Mouse (Mus musculus) myocyte (in vitro differentiated cells): ENCODE results near the gene Gper1. TPM values are rescaled to one million over a fixed set of nuclear protein-coding genes. Genes with fewer than 3 reads are reported as not detected.

Experiments used
- H3K27me3 ChIP-seq: one replicate; pipeline ENCODE4 v1.6.1; 2011; ENCODE audit not compliant: control insufficient read depth, insufficient read depth, insufficient read length
- H3K36me3 ChIP-seq: one replicate; pipeline ENCODE4 v1.6.1; 2011; ENCODE audit not compliant: control insufficient read depth, insufficient read depth
- H3K4me2 ChIP-seq: one replicate; pipeline ENCODE4 v1.6.1; 2011; ENCODE audit warnings: low read depth, control low read depth
- H3K4me3 ChIP-seq: one replicate; pipeline ENCODE4 v1.5.1; 2011; ENCODE audit warnings: mild to moderate bottlenecking, control low read depth, moderate library complexity
- H3K79me2 ChIP-seq: one replicate; pipeline ENCODE4 v1.6.1; 2011; ENCODE audit not compliant: control insufficient read depth, insufficient read depth
- H3ac ChIP-seq: one replicate; pipeline ENCODE4 v1.6.1; 2011; ENCODE audit not compliant: control insufficient read depth, insufficient read length
- CEBPB ChIP-seq: IDR thresholded peaks from 2 replicates; pipeline ENCODE4 v1.6.1; 2011; ENCODE audit warnings: mild to moderate bottlenecking, moderate library complexity; ENCODE audit not compliant: poor library complexity, insufficient read depth, severe bottlenecking
- E2F4 ChIP-seq: IDR thresholded peaks from one replicate; pipeline ENCODE4 v1.6.1; 2011; ENCODE audit warnings: mild to moderate bottlenecking, control low read depth, moderate library complexity; ENCODE audit not compliant: insufficient read depth
- MAX ChIP-seq: IDR thresholded peaks from one replicate; pipeline ENCODE4 v1.6.1; 2011; ENCODE audit warnings: low read depth, mild to moderate bottlenecking, control low read depth
- MYOD1 ChIP-seq, 3 experiments: IDR thresholded peaks; one replicate each; pipeline ENCODE4 v1.6.1; 2011; ENCODE audit warnings: control low read depth in 2 of 3, low read depth in 2 of 3, mild to moderate bottlenecking in 2 of 3, moderate library complexity in 1 of 3; ENCODE audit not compliant: insufficient read length in 2 of 3, control insufficient read depth in 1 of 3
- MYOG ChIP-seq, 3 experiments: IDR thresholded peaks; one replicate each; pipeline ENCODE4 v1.6.1; 2011; ENCODE audit warnings: control low read depth in 2 of 3, low read depth in 2 of 3, mild to moderate bottlenecking in 2 of 3; ENCODE audit not compliant: insufficient read length in 2 of 3, control insufficient read depth in 1 of 3, insufficient read depth in 1 of 3
- POLR2A ChIP-seq: IDR thresholded peaks from one replicate; pipeline ENCODE4 v1.6.1; 2011; ENCODE audit warnings: low read depth, mild to moderate bottlenecking, control low read depth, moderate library complexity; ENCODE audit not compliant: insufficient read length
- POLR2AphosphoS2 ChIP-seq: IDR thresholded peaks from one replicate; pipeline ENCODE4 v1.6.1; 2011; ENCODE audit warnings: low read depth, control low read depth; ENCODE audit not compliant: insufficient read length
- REST ChIP-seq: IDR thresholded peaks from one replicate; pipeline ENCODE4 v1.6.1; 2011; ENCODE audit warnings: mild to moderate bottlenecking, control low read depth, moderate library complexity; ENCODE audit not compliant: insufficient read depth, insufficient read length
- SRF ChIP-seq: IDR thresholded peaks from one replicate; pipeline ENCODE4 v1.6.1; 2011; ENCODE audit warnings: low read depth; ENCODE audit not compliant: control insufficient read depth, insufficient read length
- TCF12 ChIP-seq: IDR thresholded peaks from one replicate; pipeline ENCODE4 v1.6.1; 2011; ENCODE audit warnings: mild to moderate bottlenecking, control low read depth; ENCODE audit not compliant: poor library complexity, insufficient read depth, severe bottlenecking
- TCF3 ChIP-seq: IDR thresholded peaks from one replicate; pipeline ENCODE4 v1.6.1; 2011; ENCODE audit warnings: low read depth, control low read depth; ENCODE audit not compliant: insufficient read length
- USF1 ChIP-seq: IDR thresholded peaks from one replicate; pipeline ENCODE4 v1.6.1; 2011; ENCODE audit warnings: low read depth, mild to moderate bottlenecking, control low read depth, moderate library complexity
- polyA plus RNA-seq: library from polyadenylated mRNA; unstranded; fragments of >200 nt; fragmentation: generic; extraction: Trizol; gene quantifications from one replicate; pipeline ENCODE4 v1.2.1, GENCODE M21; 2012; ENCODE audit warnings: missing spikeins

The Gper1 gene
- 9.2 TPM for polyA plus RNA-seq

DNA sequence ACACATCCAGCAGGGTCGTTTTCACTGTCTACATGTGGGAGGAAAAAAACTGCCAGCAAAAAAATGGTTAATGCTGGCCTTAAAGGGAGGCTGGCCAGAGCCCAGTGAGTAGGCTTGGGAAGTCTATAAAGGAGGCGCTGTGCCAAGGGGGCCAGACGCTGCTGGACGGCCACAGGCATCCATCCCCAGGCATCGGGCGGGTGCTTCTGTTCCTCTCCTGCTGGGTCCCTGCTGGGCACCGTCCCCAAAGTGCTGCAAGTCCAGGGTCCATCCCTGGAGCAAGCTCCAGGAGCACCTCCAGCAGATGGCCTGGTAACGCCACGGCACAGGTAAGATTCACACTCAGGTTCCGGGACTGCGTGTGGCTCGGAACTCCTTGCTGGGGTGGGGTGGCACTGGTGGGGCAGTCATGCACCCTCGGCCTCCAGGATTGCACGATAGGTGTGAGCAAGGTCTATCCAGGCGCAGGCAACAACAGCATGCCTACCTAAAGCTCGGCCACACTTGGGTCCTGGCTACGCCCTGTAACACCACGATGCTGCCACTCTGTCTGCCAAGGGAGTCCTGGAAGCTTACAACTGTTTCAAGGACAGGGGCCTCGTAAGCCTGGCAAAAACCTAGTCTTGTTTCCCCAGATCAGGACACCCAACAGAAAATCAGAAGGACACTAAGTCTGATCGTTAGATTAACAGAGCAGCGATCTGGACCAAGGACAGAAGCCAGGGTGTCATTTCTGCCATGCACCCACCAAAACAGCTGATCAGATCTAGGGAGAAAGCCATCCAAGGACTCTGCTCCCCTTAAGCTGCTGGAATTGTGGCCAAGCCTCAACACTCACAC, at the start of gene Gper1:
Gene Gper1 (plus strand): TSS at position 126 of the 840 bp plus-strand sequence.
- no peak for TF ChIP-seq SRF
- TF ChIP-seq POLR2AphosphoS2: peak; percentile 30
- peak in 1 of 3 experiments; percentile 16 for TF ChIP-seq MYOG (IDR thresholded peaks at IDR 0.05; ENCODE audit: control insufficient read depth in 1 of 3, insufficient read depth in 1 of 3, insufficient read length in 2 of 3, low read depth in 2 of 3)
- TF ChIP-seq POLR2A: peak; percentile 70
- Histone ChIP-seq H3K4me2 (peak within 1 kb of the TSS; percentile 80), H3K27me3 (no peaks in the 10 kb centered on the region), H3K4me3 (peak within 1 kb of the TSS; percentile 29), H3K36me3 (no peaks in the 10 kb centered on the region), H3ac (peak within 1 kb of the TSS; percentile 4), H3K79me2 (no peaks in the 10 kb centered on the region)

DNA sequence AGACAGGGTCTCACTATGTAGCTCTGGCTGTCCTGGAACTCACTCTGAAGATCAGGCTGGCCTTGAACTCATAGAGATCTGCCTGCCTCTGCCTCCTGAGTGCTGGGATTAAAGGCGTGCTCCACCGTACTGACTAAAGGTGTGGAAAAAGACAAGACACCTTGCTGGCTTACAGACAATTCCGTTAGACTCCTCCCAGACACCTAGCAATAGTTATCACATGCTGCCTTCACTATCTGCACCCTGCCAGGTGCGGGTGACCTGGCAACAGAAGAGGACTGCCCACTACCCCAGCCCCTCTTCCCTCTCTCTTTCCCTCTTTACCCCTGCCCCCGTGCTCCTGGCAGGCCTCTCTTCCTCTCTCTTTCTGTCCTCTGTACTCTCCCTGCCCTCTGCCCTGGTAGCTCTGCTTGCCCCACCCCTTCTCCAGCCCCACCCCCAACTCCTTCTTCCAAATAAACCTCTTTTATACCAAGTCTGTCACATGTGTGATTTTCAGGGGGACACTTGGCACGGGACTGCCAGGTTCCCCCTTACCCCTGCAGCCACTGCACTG, 49.0 kb upstream of the Gper1 start:
- no peak overlapping the region for H3ac ChIP-seq
- H3K4me2 ChIP-seq: no peak overlapping the region
- no peak overlapping the region for H3K4me3 ChIP-seq
- TF ChIP-seq MYOG (IDR thresholded peaks at IDR 0.05; ENCODE audit: control insufficient read depth in 1 of 3, insufficient read depth in 1 of 3, insufficient read length in 2 of 3, low read depth in 2 of 3) (no peak), REST (no peak), POLR2AphosphoS2 (no peak), TCF3 (no peak), SRF (no peak), CEBPB (no peak), MYOD1 (IDR thresholded peaks at IDR 0.05; ENCODE audit: control insufficient read depth in 1 of 3, insufficient read length in 2 of 3, low read depth in 2 of 3) (no peak), MAX (no peak), TCF12 (no peak), POLR2A (no peak)
- no peaks in the 10 kb centered on the region for H3K79me2 ChIP-seq
- no peaks in the 10 kb centered on the region for H3K36me3 ChIP-seq
- no peaks in the 10 kb centered on the region for H3K27me3 ChIP-seq

DNA sequence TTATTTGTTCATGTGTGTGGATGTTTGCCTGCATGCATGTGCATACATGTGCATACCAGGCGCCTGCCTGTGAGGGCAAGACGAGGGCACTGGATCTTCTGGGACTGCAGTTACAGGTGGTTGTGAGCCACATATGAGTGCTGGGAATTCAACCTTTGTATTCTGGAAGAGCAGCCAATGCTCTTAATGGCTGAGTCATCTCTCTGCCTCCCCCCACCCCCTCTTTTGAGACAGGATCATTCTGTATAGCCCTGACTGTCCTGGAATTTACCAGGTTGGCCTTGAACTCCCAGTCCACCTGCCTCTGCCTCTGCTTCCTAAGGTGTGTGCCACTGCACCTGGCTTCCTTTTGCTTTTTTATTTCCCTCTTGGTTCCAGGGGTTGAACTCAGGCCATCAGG, 48.1 kb upstream of the Gper1 start:
- Histone ChIP-seq H3K4me3 (no peak overlapping the region), H3ac (no peak overlapping the region), H3K27me3 (no peaks in the 10 kb centered on the region), H3K36me3 (no peaks in the 10 kb centered on the region), H3K79me2 (no peaks in the 10 kb centered on the region), H3K4me2 (no peak overlapping the region)
- TF ChIP-seq TCF3 (no peak), CEBPB (no peak), MYOD1 (IDR thresholded peaks at IDR 0.05; ENCODE audit: control insufficient read depth in 1 of 3, insufficient read length in 2 of 3, low read depth in 2 of 3) (no peak), POLR2AphosphoS2 (no peak), POLR2A (no peak), USF1 (no peak), MYOG (IDR thresholded peaks at IDR 0.05; ENCODE audit: control insufficient read depth in 1 of 3, insufficient read depth in 1 of 3, insufficient read length in 2 of 3, low read depth in 2 of 3) (no peak), REST (no peak), TCF12 (no peak), SRF (no peak), E2F4 (no peak), MAX (no peak)

DNA sequence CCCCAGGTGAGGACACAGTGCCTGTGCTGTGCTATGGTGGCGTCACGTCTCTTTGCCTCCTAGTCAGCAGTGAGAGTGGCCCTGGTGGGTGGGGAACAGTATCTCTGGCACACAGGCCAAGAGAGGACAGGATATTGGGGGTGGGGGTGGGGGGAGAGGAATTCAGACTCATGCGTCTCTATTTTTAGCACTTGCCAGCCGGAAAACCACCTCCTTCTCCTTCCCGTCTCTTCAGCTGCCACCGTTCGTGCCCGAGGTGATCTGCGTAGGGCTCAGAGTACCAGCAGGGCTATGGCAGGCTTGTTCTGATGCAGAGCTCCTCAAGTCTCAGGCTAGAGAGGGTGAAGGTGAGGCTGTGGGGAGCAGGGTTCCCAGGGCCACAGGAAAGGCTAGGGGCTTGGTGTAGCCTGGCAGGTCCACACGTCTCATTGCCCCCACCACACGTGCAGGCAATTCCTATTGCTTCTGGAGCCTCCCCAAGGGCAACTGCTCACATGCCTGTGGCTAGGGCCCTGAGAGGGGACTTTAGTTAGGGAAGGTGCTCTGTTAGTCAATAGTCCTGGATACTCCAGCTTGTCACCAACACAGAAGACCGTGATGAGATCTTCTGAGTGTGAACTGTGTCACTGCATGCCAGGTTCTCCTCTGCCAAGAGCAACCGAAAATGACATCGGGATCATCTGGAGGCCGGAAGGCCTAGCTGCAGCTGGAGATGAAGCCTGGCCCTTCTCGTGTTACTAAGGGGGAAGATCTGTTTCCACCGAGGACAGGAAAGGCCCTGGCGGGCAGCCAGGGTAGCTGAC, 45.3 kb upstream of the Gper1 start, which contains the start of gene Gpr146:
Gene Gpr146 (plus strand): TSS at position 230 of the 803 bp plus-strand sequence.
- no peaks in the 10 kb centered on the region for H3K36me3 ChIP-seq
- H3K4me3 ChIP-seq: peak within 1 kb of the TSS; percentile 34
- peak in 1 of 3 experiments; percentile 71 for TF ChIP-seq MYOG (IDR thresholded peaks at IDR 0.05; ENCODE audit: control insufficient read depth in 1 of 3, insufficient read depth in 1 of 3, insufficient read length in 2 of 3, low read depth in 2 of 3)
- peak; percentile 13 for TF ChIP-seq POLR2A
- TF ChIP-seq MAX: no peak
- peak in 2 of 3 experiments; percentile 1 to 68 for TF ChIP-seq MYOD1 (IDR thresholded peaks at IDR 0.05; ENCODE audit: control insufficient read depth in 1 of 3, insufficient read length in 2 of 3, low read depth in 2 of 3)
- TF ChIP-seq REST: no peak
- no peak for TF ChIP-seq TCF3
- TF ChIP-seq TCF12: no peak
- TF ChIP-seq USF1: no peak
- no peaks in the 10 kb centered on the region for H3K27me3 ChIP-seq
- peak within 1 kb of the TSS; percentile 91 for H3K4me2 ChIP-seq
- H3K79me2 ChIP-seq: no peaks in the 10 kb centered on the region
- H3ac ChIP-seq: no peak within 1 kb of the TSS
